Mouse (Mus musculus) retina, postnatal 7 days (tissue): Measurements from ENCODE around the gene Brk1.
A peak's percentile ranks its signal among the peaks of the same experiment; 100 is the strongest.

Source experiments
- DNase-seq: peaks from one replicate; pipeline ENCODE4 v3.0.0-alpha.2; 2012; ENCODE audit warnings: low read depth, low spot score

Gene Brk1

GRCm38 (mm10) chr6:113623941-113624751, 19.6 kb downstream of the Brk1 start, which contains the start of gene Vhl:
Vhl (plus strand) TSS chr6:113623959.
- DNase-seq: peak; percentile 78

- no peak for DNase-seq
Observed at GRCm38 (mm10) chr6:113624989-113625770, 20.6 kb downstream of the Brk1 start.

- DNase-seq: no peak
Observed at GRCm38 (mm10) chr6:113630322-113630721, 25.8 kb downstream of the Brk1 start.

- no peak for DNase-seq
Observed at GRCm38 (mm10) chr6:113632863-113633262, 28.3 kb downstream of the Brk1 start.

- peak; percentile 81 for DNase-seq
Observed at GRCm38 (mm10) chr6:113638302-113639040, 33.9 kb downstream of the Brk1 start, which contains the start of gene Irak2. Irak2 (plus strand) TSS chr6:113638467.

GRCm38 (mm10) chr6:113639201-113639600, 34.6 kb downstream of the Brk1 start:
- no peak for DNase-seq

GRCm38 (mm10) chr6:113642605-113643004, 38.0 kb downstream of the Brk1 start:
- DNase-seq: no peak

- no peak for DNase-seq
Observed at GRCm38 (mm10) chr6:113643021-113643420, 38.4 kb downstream of the Brk1 start.

- no peak for DNase-seq
Observed at GRCm38 (mm10) chr6:113643967-113644366, 39.4 kb downstream of the Brk1 start.

GRCm38 (mm10) chr6:113644808-113645207, 40.2 kb downstream of the Brk1 start:
- no peak for DNase-seq

DNA sequence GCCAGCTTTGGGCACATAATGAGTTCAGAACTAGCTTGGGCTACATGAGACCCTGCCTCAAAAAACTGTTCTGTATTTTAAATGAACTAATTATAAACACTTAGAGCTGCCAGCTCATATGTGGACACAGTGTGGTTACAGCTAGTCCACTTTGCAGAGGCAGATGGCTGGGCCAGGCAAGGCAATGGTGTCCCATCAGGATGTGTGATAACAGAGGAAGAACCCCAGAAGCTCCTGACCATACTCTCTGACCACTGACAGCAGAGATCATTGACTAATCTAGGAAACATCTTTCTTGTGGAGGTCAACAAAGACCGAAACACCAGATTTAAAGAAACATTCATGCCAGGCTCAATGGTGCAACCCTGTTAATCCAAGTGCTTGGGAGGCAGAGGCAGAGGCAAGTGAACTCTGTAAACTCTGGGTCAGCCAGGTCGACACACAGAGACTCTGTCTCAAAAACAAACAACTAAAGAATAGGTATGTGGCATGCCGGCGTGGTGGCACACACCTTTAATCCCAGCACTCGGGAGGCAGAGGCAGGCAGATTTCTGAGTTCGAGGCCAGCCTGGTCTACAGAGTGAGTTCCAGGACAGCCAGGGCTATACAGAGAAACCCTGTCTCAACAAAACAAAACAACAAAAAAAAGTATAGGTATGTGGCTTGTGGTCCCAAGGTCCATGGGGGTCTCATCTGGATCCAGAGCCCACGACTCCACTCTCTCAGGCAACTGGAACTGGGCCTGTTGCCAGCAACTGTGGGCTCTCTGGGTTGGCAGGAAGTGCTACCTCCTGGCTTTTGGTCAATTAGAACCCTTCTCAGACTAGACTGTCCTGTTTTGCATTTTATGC, 45.0 kb downstream of the Brk1 start:
- DNase-seq: no peak

GRCm38 (mm10) chr6:113650197-113650640, 45.6 kb downstream of the Brk1 start:
- no peak for DNase-seq

GRCm38 (mm10) chr6:113651626-113652025, 47.1 kb downstream of the Brk1 start:
- DNase-seq: no peak

DNA sequence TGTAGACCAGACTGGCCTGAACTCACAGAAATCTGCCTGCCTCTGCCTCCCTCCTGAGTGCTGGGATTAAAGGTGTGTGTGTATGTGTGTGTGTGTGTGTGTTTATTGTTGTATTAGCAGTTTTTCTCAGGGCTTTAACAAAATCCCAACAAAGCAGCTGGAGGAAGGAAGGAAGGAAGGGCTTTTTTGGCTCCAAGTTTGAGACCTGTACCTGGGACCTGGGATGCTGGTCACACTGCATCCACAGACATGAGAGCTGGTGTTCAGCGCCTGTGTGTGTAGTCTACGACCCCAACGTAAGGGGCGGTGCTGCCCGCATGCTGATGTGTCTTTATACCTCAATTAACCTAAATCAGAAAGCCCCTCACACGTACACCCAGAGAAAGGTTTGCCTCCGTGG, 49.0 kb downstream of the Brk1 start:
- no peak for DNase-seq

GRCm38 (mm10) chr6:113654102-113654501, 49.5 kb downstream of the Brk1 start:
- DNase-seq: no peak

- no peak for DNase-seq
Observed at GRCm38 (mm10) chr6:113654753-113655397, 50.3 kb downstream of the Brk1 start.

DNA sequence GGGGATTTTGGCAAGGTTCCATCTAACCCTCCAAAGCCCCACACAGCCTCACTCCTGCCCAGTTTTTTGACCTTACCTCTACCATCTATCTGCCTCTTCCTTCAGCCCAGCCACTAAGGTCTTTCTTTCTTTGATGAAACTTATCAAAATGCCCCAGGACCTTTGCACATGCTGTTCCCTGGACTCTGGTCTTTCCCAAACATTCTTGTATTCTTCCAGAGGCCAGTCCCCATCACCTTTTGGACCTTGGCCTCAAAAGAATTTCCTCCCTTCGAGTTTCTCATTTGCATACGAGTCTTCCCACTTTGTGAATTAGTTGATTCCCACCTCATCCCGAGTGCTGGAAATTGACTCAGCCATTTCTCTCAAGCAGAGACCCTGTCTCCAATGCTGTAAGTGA, 50.9 kb downstream of the Brk1 start:
- no peak for DNase-seq

DNA sequence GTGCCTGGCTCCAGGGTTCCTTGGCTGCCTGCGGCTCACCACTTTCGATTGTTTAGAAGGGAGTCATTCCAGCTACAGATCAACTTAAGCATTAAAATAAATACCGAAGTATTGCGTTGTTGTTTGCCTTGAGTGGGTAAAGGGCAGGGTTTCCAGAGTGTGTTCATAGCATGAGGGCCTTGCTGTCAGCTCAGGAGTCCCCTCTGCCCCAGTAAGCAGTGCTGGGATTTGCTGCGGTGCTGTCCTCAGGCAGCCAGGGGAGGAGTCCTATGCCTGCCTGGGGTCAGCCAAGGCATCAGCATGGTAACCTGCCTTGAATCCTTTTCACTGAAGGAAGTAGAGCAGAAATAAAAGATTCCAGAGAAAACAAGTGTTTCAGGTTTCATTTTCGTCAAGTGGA, 52.3 kb downstream of the Brk1 start:
- peak; percentile 27 for DNase-seq

DNA sequence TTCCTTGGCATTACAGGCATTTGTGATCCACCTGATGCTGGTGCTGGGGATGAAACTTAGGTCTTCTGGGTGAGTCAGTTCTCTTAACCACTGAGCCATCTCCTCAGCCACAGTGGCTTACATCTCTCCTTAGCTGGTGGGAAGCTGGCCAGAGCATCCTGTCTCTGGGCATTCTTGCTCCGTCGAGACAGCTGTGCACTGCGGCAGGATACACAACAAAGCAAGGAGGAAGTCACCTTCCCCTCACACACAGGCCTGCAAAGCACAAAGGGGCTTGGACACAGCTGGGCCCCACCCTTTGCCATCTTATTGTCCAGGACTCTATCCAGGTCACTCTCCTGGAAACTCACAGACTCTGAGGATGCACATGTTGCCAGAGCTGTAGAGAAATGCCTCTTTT, 53.7 kb downstream of the Brk1 start:
- DNase-seq: no peak
